Mouse (Mus musculus) adipocyte (in vitro differentiated cells): ENCODE data around the gene Mpeg1.

ENCODE experiments used
- DNase-seq: peaks from one replicate; pipeline ENCODE4 v3.0.0-alpha.2; 2016; ENCODE audit warnings: low spot score

Mpeg1 gene

GRCm38 (mm10) chr19:12465530-12466144 lies 5.1 kb downstream of the Mpeg1 start:
- DNase-seq = no peak

- peak; percentile 88 for DNase-seq
Measured at GRCm38 (mm10) chr19:12466204-12466603, 5.6 kb downstream of the Mpeg1 start.

GRCm38 (mm10) chr19:12467436-12467835 lies 6.9 kb downstream of the Mpeg1 start:
- peak; percentile 87 for DNase-seq

DNA sequence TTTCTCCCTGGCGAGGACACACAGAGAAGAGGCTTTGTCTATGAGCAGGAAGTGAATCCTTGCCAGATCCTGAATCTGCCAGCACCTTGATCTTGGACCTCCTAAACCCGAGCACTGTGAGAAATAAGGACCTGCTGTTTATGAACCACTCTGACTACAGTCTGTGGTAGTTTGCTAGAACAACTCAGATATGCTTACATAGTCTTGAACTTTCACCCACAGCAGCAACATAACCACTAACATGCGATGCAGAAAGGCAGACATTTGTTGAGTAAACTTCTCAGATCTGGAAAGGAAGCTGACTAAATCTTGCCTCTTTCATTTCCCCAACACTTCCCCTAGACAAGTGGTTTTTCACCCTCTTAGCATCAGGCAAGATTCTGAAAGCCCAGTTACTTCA lies 11.3 kb downstream of the Mpeg1 start:
- DNase-seq = peak; percentile 73

DNA sequence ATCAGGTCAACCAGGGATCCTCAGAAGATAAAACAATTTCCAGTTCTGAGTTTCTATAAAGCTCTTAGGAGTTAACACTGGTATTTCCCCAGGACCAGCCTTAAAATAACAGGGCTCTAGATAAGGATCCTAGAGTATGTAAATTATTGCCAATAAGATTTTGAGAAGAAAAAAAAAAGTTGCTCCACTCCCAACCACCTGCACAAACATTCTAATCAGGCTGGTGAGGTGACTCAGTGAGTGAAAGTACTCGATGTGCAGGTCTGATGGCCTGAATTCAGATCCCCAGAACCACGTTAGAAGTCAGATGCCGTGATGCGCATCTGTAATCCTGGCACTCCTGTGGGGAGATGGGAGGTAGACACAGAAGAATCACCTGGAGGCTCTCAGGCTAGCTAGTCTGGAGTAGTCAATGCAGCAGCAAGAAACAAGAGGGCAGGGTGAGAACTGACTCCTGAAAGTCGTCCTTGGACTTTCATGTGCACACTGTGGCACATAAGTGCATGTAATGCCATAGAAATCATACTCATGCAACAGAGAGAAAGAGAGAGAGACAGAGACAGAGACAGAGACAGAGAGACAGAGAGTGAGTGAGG lies 11.9 kb downstream of the Mpeg1 start:
- no peak for DNase-seq

- DNase-seq = peak; percentile 59
Measured at GRCm38 (mm10) chr19:12473201-12473641, 12.6 kb downstream of the Mpeg1 start.

DNA sequence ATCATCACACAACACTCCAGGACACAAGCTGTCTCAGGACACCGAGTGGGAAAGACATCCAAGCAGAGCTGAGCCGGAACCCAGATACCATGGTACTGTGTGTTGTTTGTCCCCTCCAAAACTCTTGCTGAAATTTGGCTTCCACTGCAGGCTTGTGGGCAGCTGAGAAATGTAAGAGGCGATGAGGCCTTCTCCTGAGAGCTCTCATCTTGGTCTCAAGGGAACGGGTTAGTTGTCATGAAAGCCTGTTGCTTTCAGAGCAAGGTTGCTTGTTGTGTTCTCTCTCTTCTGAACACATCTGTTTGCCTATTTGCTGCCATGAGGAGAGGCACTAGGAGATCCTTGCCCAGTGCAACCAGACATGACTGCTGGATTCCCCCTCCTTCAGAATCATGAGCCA lies 13.4 kb downstream of the Mpeg1 start:
- peak; percentile 48 for DNase-seq

DNA sequence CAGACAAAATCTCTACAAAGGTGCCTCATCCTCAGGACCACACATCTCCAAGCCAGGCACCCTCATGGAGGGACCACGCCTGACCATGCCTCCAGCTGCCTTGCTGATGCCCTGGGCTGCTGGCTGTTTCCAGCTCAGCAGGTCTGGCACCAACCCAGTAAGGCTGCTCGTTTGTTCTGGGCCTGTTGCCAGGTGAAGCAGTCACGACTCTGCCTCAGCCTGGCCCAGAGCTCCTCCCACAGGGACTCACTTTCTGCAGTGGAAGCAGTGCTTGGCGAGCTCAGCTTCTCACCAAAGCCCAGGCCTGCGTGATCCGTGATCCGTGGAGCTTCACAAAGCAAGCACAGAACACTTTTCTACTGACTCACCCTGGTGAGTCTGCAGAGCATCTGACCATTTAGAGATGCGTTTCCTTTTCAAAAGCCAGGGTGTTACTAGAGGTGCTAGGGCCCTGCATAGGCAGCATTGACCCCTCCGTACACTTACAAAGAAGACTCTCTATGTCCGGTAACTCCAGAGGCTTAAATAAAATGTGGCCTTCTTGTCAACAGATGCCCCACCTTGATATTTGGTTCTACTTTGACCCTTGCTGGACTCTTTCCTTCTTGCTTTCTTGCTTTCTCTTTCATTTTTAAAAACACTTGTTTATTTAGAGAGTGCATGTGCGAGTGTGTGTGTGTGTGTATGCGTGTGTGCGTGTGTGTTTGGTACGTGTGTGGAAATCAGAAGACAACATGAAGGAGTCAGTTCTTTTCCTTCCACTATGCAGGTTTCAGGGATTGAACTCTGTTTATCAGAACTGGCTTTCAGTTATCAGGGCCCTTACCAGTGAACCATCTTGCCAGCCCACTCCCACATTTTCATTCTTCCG lies 15.0 kb downstream of the Mpeg1 start:
- DNase-seq = peak; percentile 99

GRCm38 (mm10) chr19:12476721-12477270 lies 16.2 kb downstream of the Mpeg1 start:
- DNase-seq = no peak

DNA sequence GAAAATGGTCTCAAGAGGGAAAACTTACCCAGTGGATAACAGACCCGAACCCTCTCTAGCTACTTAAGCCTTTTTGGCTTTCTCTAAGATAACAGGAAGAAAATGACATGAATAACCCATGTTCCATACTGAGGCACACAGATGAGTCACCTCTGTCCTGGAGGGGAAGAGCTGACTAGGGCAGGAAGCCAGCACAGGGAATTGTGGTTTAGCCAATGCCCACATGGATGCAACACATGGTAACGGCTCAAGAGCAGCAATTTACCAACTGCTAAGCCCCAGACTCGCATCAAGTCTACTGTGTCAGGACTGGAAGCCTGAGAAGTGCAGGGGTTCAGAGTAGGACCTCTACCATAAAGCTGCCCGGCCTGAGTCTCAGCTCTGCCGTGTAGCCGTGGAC lies 17.8 kb downstream of the Mpeg1 start:
- DNase-seq = no peak

DNA sequence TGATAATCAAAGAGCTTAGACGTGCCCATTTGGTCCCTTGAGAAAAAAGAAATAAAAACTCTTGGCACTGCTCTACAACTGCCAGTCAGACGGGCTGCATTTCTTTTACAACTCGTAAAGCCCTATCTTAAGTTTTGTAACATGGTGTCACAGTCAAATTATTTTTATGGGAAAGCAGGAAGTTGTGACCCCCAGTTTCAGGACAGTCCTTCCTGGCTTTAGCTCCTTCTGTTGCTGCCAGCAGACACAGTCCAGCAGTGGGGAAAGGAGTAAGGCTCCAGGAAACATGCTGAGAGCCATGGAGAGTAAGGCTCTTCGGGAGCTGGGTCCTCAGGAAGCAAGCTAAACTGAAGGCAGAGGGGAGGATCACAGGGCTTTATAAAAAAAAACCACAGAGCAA lies 23.2 kb downstream of the Mpeg1 start:
- DNase-seq = peak; percentile 90

GRCm38 (mm10) chr19:12484210-12484609 lies 23.6 kb downstream of the Mpeg1 start:
- DNase-seq = peak; percentile 98

- DNase-seq = no peak
Measured at GRCm38 (mm10) chr19:12485223-12485622, 24.6 kb downstream of the Mpeg1 start.

DNA sequence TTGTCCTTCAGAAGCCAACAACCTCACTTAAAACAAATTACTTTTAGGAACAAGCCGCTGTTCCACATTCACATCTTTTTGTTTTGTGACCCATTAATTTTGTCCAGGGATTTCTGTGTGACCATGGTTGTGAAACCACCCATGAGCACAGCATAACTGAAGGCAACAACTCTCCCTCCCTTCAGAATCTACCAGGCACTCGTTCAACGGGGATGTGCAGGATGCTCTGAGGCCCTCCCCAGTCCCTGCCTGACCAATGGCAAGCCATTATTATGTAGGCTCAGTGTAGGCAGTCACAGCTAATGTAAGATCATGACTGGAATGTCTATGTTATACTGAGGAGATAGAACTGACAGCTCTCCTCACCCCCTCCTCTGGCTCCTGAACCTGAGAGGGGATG lies 25.1 kb downstream of the Mpeg1 start:
- DNase-seq = peak; percentile 82

GRCm38 (mm10) chr19:12486875-12487274 lies 26.3 kb downstream of the Mpeg1 start:
- peak; percentile 99 for DNase-seq

- peak; percentile 69 for DNase-seq
Measured at GRCm38 (mm10) chr19:12487511-12488204, 27.1 kb downstream of the Mpeg1 start.

DNA sequence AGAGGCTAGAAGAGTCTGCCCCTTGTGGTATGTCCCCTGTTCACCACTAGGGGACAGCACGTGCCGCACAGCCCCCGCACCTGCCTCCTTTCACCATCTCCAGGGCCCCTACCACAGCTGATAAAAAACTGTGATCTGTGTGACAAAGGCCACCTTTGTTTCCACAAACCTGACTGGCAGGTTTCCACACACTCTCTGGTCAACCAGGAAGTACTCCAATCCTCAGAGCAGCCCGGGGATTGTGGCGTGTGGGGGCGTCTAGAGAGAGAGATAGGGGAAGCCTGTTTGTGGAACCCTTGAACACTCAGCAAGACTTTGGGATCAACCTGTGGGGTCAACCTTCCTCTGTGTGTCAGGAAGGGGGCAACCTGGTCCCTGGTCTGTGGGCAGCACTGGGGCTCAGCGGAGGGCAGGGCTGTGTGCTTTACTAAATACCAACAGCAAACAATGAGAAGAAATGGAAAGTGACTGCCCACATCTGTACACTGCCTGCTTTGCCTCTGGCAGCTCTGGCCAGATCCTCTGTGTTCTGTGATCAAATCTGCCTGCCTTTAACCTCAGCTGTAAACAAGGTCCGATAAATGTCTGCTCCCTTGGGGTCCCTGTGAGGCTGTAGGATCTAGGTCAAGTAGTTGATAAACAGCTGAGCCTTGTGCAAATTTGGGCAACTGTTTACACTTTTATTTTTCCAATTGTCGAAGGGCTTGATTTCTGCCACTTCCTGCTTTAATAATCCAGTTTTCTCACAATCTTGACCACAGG lies 27.8 kb downstream of the Mpeg1 start:
- DNase-seq = peak; percentile 87

DNA sequence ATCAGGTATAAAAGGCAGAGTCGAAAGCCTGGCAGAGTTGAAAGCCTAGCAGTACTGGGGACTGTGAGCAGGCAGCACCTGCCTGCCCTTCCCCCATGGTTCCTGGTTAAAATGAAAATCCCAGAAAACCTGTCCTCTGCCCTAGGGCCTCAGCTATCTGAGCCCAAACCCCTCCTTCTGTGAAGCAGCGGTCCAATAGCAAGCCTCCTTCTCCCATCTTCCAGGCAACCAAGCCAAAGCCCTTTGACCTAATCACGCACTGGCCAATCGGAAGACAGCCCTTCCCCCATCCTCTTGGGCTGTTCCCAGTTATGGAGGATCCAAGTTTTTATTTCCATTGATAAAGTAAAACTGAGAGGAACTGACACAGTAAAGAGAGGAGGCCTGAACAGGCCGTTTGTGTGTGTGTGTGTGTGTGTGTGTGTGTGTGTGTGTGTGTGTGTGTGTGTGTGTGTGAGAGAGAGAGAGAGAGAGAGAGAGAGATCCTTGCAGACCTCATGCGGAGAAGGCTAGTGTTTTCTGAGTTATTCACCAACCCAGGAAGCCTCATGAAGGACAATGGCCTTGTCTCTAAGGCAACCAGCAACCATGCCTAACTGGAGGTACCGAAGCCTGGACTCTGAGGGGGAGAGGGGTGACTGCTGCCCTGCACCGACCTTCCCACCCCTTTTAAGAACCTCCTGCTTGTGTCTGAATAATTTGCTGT lies 28.5 kb downstream of the Mpeg1 start:
- peak; percentile 87 for DNase-seq

GRCm38 (mm10) chr19:12489675-12490570 lies 29.3 kb downstream of the Mpeg1 start:
- DNase-seq = no peak

GRCm38 (mm10) chr19:12491636-12492035 lies 31.1 kb downstream of the Mpeg1 start:
- DNase-seq = no peak
